Mouse (Mus musculus) R1 (cell line): ENCODE measurements around the gene Sec31a.

Source experiments
- DNase-seq: peaks from one replicate; pipeline ENCODE4 v3.0.0-alpha.2; 2018; ENCODE audit warnings: low read depth, low spot score

The Sec31a gene

GRCm38 (mm10) chr5:100410281-100410680 is 5.8 kb downstream of the Sec31a start:
- no peak for DNase-seq

DNA sequence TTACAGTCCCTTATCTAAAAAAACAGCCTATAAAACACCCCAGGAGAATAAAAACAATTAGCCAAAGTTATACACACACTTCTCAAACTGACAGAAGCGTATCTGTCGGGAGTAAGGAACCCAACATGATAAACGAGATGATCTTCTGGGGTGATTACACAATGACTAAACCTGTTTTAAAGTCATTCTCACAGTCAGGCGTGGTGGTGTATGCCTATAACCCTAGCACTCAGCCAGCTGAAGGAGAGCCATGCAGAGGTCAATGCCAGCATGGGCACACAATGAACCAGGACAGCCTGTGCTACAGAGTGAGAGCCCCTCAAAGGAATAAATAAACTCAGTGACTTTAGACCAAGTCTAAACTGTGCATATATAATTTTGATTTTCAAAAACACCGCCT is 7.5 kb downstream of the Sec31a start:
- DNase-seq = no peak

GRCm38 (mm10) chr5:100396753-100397152 is 19.3 kb downstream of the Sec31a start:
- DNase-seq = no peak

DNA sequence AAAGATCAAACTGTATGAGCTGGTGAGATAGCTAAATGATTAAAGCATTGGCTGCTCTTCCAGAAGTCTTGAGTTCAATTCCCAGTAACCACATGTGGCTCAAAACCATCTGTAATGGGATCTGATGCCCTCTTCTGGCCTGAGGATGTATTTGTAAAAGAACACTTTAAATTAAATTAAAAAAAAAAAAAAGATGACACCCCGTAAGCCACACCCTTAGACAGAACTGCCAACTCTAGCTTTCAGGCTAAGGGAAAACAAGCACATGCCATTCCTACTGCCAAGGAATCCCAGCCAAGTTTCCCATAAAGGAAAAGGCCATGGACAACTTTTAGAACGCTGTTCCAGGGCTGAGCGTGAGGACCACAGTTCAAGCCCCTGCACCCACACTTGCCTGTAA is 22.4 kb downstream of the Sec31a start:
- DNase-seq = peak; percentile 49

GRCm38 (mm10) chr5:100392436-100392955 is 23.5 kb downstream of the Sec31a start:
- no peak for DNase-seq

- DNase-seq = no peak
Measured at GRCm38 (mm10) chr5:100383782-100384510, 32.1 kb downstream of the Sec31a start.

- no peak for DNase-seq
Measured at GRCm38 (mm10) chr5:100381094-100381493, 34.9 kb downstream of the Sec31a start.

- DNase-seq = no peak
Measured at GRCm38 (mm10) chr5:100380277-100380676, 35.8 kb downstream of the Sec31a start.

GRCm38 (mm10) chr5:100378981-100379380 is 37.1 kb downstream of the Sec31a start:
- no peak for DNase-seq

DNA sequence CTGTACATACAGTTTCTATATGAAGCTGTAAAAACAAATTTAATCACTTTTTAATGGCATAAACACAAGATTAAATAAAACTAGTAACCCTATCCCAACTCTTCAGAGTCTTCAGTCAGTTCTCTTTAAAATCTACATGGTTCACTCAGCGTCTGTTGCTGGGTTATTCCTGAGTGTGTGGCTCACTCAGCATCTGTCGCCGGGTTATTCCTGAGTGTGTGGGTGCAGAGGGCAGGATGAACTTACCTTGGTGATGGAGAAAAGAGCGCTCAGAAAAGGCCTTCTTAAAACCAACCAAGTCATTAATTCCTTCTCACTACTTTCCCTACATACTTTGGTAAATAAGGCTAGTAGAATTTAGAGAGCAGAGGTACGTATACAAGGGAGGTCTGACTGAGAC is 37.8 kb downstream of the Sec31a start:
- DNase-seq = no peak

- no peak for DNase-seq
Measured at GRCm38 (mm10) chr5:100377376-100377775, 38.7 kb downstream of the Sec31a start.

- DNase-seq = no peak
Measured at GRCm38 (mm10) chr5:100374703-100375102, 41.3 kb downstream of the Sec31a start.

DNA sequence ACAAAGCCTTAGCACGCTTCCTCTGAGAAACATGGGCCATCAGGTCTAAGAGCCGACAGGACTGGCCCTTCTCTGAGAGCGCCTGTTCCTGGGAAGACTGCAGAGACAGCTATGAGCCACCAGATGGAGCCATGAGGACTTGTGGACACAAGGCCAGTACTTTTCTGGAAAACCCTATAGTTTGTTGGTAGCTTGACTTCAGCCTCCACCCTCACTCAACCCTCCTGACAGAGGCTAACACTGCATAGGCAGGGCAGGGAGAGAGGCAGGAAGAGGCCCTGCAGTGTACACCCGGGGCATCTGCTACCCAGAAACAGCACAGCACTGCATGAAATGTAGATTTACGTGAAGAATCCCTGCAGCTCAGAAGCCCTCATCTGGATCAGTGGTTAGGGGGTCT is 42.1 kb downstream of the Sec31a start:
- DNase-seq = peak; percentile 74

- peak; percentile 44 for DNase-seq
Measured at GRCm38 (mm10) chr5:100370919-100371318, 45.1 kb downstream of the Sec31a start.

DNA sequence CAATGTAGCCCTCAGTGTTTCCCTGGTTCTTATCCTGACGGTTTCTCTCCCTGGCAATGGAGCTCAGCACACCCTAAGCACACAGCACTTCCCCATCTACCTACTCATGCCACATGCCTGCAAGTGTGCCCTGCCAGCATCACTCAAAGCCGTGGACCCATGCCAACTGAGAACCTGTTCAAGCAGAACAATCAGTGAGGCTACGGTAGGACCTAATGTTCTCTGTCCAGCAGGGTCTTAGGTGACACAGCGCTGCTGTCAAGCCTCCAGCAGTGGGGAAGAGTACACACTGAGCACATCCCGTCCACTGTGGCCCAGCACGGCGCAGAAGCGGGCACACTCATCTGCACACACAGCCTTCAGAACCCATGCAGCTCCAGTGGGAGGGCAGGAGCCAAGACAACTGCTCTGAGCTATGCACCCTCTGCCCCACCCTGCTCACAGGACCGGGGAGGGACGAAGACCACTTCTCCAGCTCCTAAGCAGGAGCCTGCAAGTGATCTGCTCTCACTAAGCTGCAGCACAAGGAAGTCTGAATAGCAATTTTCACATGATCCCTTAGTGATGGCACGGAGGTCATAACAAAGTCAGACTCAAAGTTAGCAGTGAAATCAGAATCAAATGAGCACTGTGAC is 46.1 kb downstream of the Sec31a start:
- no peak for DNase-seq

- no peak for DNase-seq
Measured at GRCm38 (mm10) chr5:100369093-100369492, 46.9 kb downstream of the Sec31a start.

- no peak for DNase-seq
Measured at GRCm38 (mm10) chr5:100368527-100368926, 47.5 kb downstream of the Sec31a start.

GRCm38 (mm10) chr5:100367051-100367450 is 49.0 kb downstream of the Sec31a start:
- no peak for DNase-seq

DNA sequence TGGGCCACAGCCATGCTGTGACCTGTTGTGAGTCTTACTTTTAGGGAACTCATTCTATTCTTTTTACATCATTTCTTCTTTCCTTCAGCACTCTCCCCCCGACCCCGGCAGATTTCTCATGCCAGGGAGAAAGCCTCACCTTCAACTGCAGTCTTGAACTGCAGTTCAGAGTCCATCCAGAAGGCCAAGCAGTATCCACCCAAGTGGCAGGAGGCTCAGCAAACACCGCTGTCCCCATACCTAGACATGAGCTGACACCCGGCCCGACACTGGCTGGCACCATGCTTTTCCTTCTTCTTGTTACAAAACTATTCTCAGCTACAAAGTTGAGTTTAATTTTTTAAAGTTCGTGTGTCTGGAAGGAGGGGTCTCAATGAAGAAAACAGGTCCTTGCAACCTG is 55.7 kb downstream of the Sec31a start:
- DNase-seq = no peak

DNA sequence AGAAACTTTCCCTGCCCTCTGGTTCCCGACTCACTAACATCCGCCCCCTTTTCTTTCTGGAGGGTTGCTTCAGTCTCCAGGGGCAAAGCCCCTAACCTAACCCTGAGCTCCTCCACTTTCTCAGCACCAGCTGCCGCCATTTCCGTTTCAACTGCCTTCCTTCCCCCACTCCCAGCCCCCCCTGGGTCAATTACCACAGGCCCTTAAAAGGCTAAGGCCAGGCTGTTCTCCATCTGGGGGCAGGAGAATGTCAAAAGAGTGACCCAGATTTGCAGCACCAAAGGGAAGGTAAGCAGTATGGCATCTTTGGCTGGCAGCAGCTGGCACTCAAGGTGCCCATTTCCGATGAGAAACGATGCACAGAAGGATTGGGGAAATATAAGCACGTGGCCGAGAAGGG is 57.7 kb downstream of the Sec31a start:
- DNase-seq = no peak

DNA sequence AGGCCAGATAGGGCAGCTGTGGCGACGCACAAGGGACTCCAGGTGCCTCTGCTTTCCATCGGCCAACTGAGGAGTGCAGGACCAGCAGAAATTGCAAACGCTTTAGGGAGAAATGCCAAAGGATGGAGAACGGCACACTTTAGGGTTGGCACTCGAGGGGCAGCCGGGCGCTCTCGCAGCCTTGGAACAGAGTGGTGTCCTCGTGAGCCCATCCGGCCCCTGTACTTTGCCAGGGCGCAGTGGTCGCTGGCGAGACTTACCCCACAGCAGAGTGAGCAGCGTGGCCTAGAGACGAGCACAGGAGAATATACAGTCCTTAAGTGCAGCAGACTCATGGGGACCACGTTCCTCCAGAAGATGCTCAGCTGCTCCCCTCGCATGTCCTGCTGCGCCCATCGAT is 61.4 kb downstream of the Sec31a start:
- DNase-seq = no peak

DNA sequence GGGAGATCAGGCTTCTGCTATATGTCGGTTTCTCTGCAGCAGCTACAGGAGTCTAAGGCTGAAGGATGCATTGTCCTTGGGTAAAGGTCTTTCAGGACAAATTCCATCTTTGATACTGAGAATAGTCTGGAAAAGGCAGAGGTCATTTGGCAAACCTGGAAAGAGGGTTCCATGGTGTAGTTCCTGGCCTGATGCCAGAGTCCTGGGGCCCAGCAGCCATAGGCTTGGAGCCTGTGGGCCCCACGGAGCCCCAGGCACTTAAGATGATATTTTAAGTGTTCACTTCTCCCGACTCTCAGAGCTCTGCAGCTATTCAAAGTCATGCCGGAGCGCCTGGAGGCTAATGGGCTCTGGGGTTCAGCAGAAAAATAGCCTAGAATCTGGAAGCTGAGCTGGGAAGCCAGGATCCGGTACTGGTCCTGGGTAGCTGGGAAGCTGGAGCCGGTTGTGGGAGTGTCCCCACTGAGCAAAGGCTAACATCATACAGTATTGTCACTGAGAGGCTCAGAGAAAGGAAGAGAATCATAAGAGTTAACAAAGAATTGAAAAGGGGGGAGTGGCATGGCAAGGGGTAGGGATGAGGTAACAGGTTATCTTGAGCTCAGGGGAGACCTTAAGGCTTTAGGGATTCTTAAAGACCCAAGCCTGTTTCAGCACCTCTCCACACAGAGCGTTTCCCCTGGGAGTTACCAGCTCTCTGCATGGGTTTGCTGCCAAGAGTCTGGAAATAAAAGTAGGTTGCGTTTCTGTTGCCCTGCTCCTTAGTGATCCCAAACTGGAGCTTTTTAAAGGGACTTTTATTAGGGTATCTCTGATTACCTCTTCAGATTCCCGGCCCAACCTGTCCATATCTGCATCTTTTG is 62.8 kb downstream of the Sec31a start:
- DNase-seq = no peak
